17 mouse cellular contexts compared by ENCODE assay signal in genomic region chr4:130124110-130124509, GRCm38 (mm10). TPM values are rescaled to one million over a fixed set of nuclear protein-coding genes. Genes with fewer than 3 reads are reported as not detected.
"Had no signal": no experiment of that assay in that cellular context is flagged by ENCODE, and none has a peak within 500 bp of the region (broad histone marks: within the 10 kb centered on the region; RNA-seq: fewer than 3 reads in every experiment).

No protein-coding gene starts in this region.

- H3K4me2 ChIP-seq: limb, embryonic 13.5 days; liver, embryonic 11.5 days; liver, embryonic 15.5 days; midbrain, embryonic 12.5 days; neural tube, embryonic 13.5 days had no signal

- H3K27ac ChIP-seq: hindbrain, postnatal 0 days; left cerebral cortex, adult 2 months; limb, embryonic 13.5 days; liver, embryonic 15.5 days; midbrain, embryonic 12.5 days; neural tube, embryonic 13.5 days had no signal

- H3K9me3 ChIP-seq: limb, embryonic 13.5 days; liver, embryonic 15.5 days; midbrain, embryonic 12.5 days; neural tube, embryonic 13.5 days had no signal

- DNase-seq: kidney, adult 18-20 months; kidney, postnatal 14 days; left cerebral cortex, postnatal 4 days; retina, postnatal 1 day; thymus, adult 2 months; thymus, postnatal 4 days had no signal

- H3K9ac ChIP-seq: limb, embryonic 13.5 days; liver, embryonic 15.5 days; midbrain, embryonic 12.5 days; neural tube, embryonic 13.5 days had no signal

- H3K4me3 ChIP-seq: left cerebral cortex, adult 2 months; limb, embryonic 13.5 days; liver, embryonic 15.5 days; midbrain, embryonic 12.5 days; neural tube, embryonic 13.5 days had no signal

- H3K4me1 ChIP-seq: limb, embryonic 13.5 days; midbrain, embryonic 12.5 days; neural tube, embryonic 13.5 days had no signal

- H3K27me3 ChIP-seq: limb, embryonic 13.5 days; liver, embryonic 15.5 days; midbrain, embryonic 12.5 days; neural tube, embryonic 13.5 days had no signal

- ATAC-seq: hindbrain, postnatal 0 days; midbrain, embryonic 16.5 days had no signal

RNA-seq across cellular contexts. Expression of gene Hcrtr1, which starts 15.0 kb away (rescaled TPM):
- total RNA-seq: megakaryocyte-erythroid progenitor cell, adult 5-6 weeks had no signal
- polyA plus RNA-seq: intestine, embryonic 14.5 days; kidney, embryonic 14.5 days; limb, embryonic 13.5 days; liver, embryonic 15.5 days had no signal
